Mouse (Mus musculus) CH12.LX (cell line): Measurements from ENCODE around the gene Stx8. TPM values are rescaled to one million over a fixed set of nuclear protein-coding genes. Genes with fewer than 3 reads are reported as not detected.

Experiments
- DNase-seq: peaks from one replicate; pipeline ENCODE4 v3.0.0-alpha.2; 2013; ENCODE audit errors: extremely low read depth
- H3K27ac ChIP-seq: 2 replicates; pipeline ENCODE4 v1.5.1; 2012; ENCODE audit warnings: low read depth, mild to moderate bottlenecking, control low read depth, moderate library complexity; ENCODE audit not compliant: insufficient read depth
- H3K27me3 ChIP-seq: replicated peaks from 2 replicates; pipeline ENCODE3; 2012; ENCODE audit warnings: inconsistent platforms
- H3K36me3 ChIP-seq, 2 experiments: replicated peaks in 1 of 2; 2 replicates each; pipeline versions ENCODE3 to v1.6.1; 2012; ENCODE audit warnings: inconsistent platforms in 1 of 2, low read length in 1 of 2, mild to moderate bottlenecking in 1 of 2, mixed read lengths in 1 of 2, moderate library complexity in 1 of 2; ENCODE audit not compliant: control insufficient read depth in 1 of 2, insufficient read depth in 1 of 2
- H3K4me1 ChIP-seq, 2 experiments: 2 replicates each; pipeline ENCODE4 v1.6.1; 2012; ENCODE audit warnings: inconsistent platforms in 1 of 2, moderate library complexity in 1 of 2; ENCODE audit not compliant: insufficient read depth in 2 of 2, control insufficient read depth in 1 of 2
- H3K4me2 ChIP-seq: 2 replicates; pipeline ENCODE4 v1.6.1; 2012; ENCODE audit warnings: low read depth, mild to moderate bottlenecking, control low read depth; ENCODE audit not compliant: poor library complexity, insufficient read depth, severe bottlenecking
- H3K4me3 ChIP-seq, 3 experiments: fragments of 150-350 bp in 1 of 3; sonication (generic) in 1 of 3; replicated peaks in 1 of 3; 2 replicates each; pipeline versions ENCODE3 to v1.5.1; 2011 to 2012; ENCODE audit warnings: low read depth in 2 of 3, low read length in 2 of 3, mild to moderate bottlenecking in 2 of 3, moderate library complexity in 2 of 3, control low read depth in 1 of 3, improper control_type of control experiment in 1 of 3, inconsistent platforms in 1 of 3, mixed read lengths in 1 of 3; ENCODE audit not compliant: poor library complexity in 1 of 3
- H3K79me2 ChIP-seq: replicated peaks from 2 replicates; pipeline ENCODE4 v1.6.1; 2012; ENCODE audit warnings: mild to moderate bottlenecking, moderate library complexity; ENCODE audit not compliant: control insufficient read depth, poor library complexity, insufficient read depth, severe bottlenecking; ENCODE audit errors: extremely low read depth
- H3K9ac ChIP-seq: 2 replicates; pipeline ENCODE4 v1.6.1; 2012; ENCODE audit warnings: low read depth, mild to moderate bottlenecking, control low read depth, moderate library complexity; ENCODE audit not compliant: insufficient read depth
- H3K9me3 ChIP-seq: replicated peaks from 2 replicates; pipeline ENCODE3; 2012; ENCODE audit warnings: low read length, inconsistent platforms, mixed read lengths
- CHD2 ChIP-seq: IDR thresholded peaks from 2 replicates; pipeline ENCODE4 v1.6.1; 2011; ENCODE audit warnings: low read length, improper control_type of control experiment
- CTCF ChIP-seq, 2 experiments: IDR thresholded peaks in 1 of 2; conservative IDR thresholded peaks in 1 of 2; 2 replicates each; pipeline ENCODE4 v1.5.1; 2011 to 2012; ENCODE audit warnings: low read depth in 2 of 2, low read length in 2 of 2, improper control_type of control experiment in 1 of 2, inconsistent platforms in 1 of 2, mild to moderate bottlenecking in 1 of 2, moderate library complexity in 1 of 2
- E2F4 ChIP-seq: IDR thresholded peaks from 2 replicates; pipeline ENCODE4 v1.6.1; 2011; ENCODE audit warnings: low read depth, low read length, improper control_type of control experiment; ENCODE audit not compliant: insufficient replicate concordance
- ETS1 ChIP-seq: conservative IDR thresholded peaks from 2 replicates; pipeline ENCODE4 v1.6.1; 2012; ENCODE audit warnings: low read depth, mild to moderate bottlenecking, inconsistent platforms, low read length, improper control_type of control experiment, moderate library complexity
- HCFC1 ChIP-seq: IDR thresholded peaks from 2 replicates; pipeline ENCODE4 v1.6.1; 2012; ENCODE audit warnings: low read depth, mild to moderate bottlenecking, inconsistent platforms, low read length, improper control_type of control experiment
- JUND ChIP-seq: conservative IDR thresholded peaks from 2 replicates; pipeline ENCODE4 v1.6.1; 2011; ENCODE audit warnings: low read depth, low read length, improper control_type of control experiment
- MAZ ChIP-seq: IDR thresholded peaks from 2 replicates; pipeline ENCODE4 v1.6.1; 2012; ENCODE audit warnings: low read depth, mild to moderate bottlenecking, inconsistent platforms, low read length, improper control_type of control experiment, moderate library complexity
- MEF2A ChIP-seq: IDR thresholded peaks from 2 replicates; pipeline ENCODE4 v1.6.1; 2014; ENCODE audit warnings: low read depth, mild to moderate bottlenecking, inconsistent platforms, low read length, improper control_type of control experiment, borderline replicate concordance
- MXI1 ChIP-seq: IDR thresholded peaks from 2 replicates; pipeline ENCODE4 v1.6.1; 2011; ENCODE audit warnings: mild to moderate bottlenecking, low read depth, low read length, improper control_type of control experiment
- MYC ChIP-seq: IDR thresholded peaks from 2 replicates; pipeline ENCODE4 v1.6.1; 2011; ENCODE audit warnings: low read depth, mild to moderate bottlenecking, improper control_type of control experiment, low read length
- PAX5 ChIP-seq: IDR thresholded peaks from 2 replicates; pipeline ENCODE4 v1.6.1; 2012; ENCODE audit warnings: low read length, inconsistent platforms, mixed read lengths
- POLR2AphosphoS2 ChIP-seq: IDR thresholded peaks from 2 replicates; pipeline ENCODE4 v1.6.1; 2011; ENCODE audit warnings: low read depth, low read length, improper control_type of control experiment
- RAD21 ChIP-seq: IDR thresholded peaks from 2 replicates; pipeline ENCODE4 v1.6.1; 2011; ENCODE audit warnings: low read depth, mild to moderate bottlenecking, low read length, improper control_type of control experiment, moderate library complexity
- TCF12 ChIP-seq: IDR thresholded peaks from 2 replicates; pipeline ENCODE4 v1.6.1; 2014; ENCODE audit warnings: low read depth, mild to moderate bottlenecking, inconsistent platforms, low read length, improper control_type of control experiment
- UBTF ChIP-seq: IDR thresholded peaks from 2 replicates; pipeline ENCODE4 v1.6.1; 2012; ENCODE audit warnings: low read depth, mild to moderate bottlenecking, inconsistent platforms, low read length, improper control_type of control experiment, moderate library complexity
- ZC3H11A ChIP-seq: IDR thresholded peaks from 2 replicates; pipeline ENCODE4 v1.6.1; 2012; ENCODE audit warnings: low read depth, mild to moderate bottlenecking, inconsistent platforms, low read length, improper control_type of control experiment
- ZNF384 ChIP-seq: IDR thresholded peaks from 2 replicates; pipeline ENCODE4 v1.6.1; 2012; ENCODE audit warnings: low read depth, low read length, improper control_type of control experiment, inconsistent platforms
- dilution Hi-C: fragments of 300-500 bp; cut with MboI; formaldehyde crosslinking; loops from 2 replicates; pipeline ENCODE4 v1.14.3; 2020; ENCODE audit warnings: low sequenced_read_pairs; ENCODE audit not compliant: extremely low pct_unique_long_range_greater_than_20kb, extremely low pct_ligation_motif_present
- in situ Hi-C: fragments of 300-500 bp; cut with MboI; formaldehyde crosslinking; loops from 3 replicates; pipeline ENCODE4 v1.14.3; 2019; ENCODE audit warnings: low sequenced_read_pairs, low pct_ligation_motif_present, low pct_unique_long_range_greater_than_20kb, mixed read lengths
- polyA plus RNA-seq: library from polyadenylated mRNA; unstranded; fragments of >175 nt; gene quantifications from 2 replicates; pipeline ENCODE4 v1.2.1, GENCODE M21; 2012; ENCODE audit warnings: low read depth; ENCODE audit not compliant: insufficient read length
- total RNA-seq, 2 experiments: library from RNA; depleted of rRNA; stranded (reverse); fragments of 300-350 nt in 1 of 2; fragments of >200 nt in 1 of 2; gene quantifications; 2 replicates each; pipeline ENCODE4 v1.2.3; 2012 to 2014

The Stx8 gene
- total and polyA plus RNA-seq, 3 experiments, result 31.8 to 57.9 (median 35.2) TPM

DNA sequence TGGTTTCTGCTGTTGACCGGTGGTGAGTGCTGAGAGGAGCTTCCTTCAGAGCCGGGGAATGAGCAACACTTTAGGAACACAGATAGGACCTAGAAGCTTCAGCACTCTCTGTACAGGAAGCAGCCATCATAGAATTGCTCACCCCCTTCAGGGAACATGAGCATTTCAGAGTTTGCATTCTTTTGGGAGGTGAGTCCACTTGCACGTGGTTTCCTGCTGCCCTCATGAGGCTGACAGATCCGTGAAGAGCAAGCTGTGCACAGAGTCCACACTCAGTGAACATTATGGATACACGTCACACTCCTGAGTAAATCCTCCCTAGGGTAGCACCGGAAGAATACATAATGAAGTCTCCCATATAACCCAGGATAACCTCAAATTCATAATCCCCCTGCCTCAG, 229.2 kb downstream of the Stx8 start:
- Histone ChIP-seq H3K9ac (no peak overlapping the region), H3K4me1 (peaks cover 14 to 54% of the 10 kb centered on the region in 2 experiments), H3K4me2 (no peak overlapping the region), H3K36me3 (peaks cover 0 to 25% of the 10 kb centered on the region in 2 experiments), H3K9me3 (no peaks in the 10 kb centered on the region), H3K27me3 (no peaks in the 10 kb centered on the region), H3K79me2 (no peaks in the 10 kb centered on the region), H3K27ac (no peak overlapping the region), H3K4me3 (no peak overlapping the region)
- dilution Hi-C loops, result no loop called here
- peak; percentile 15 for TF ChIP-seq RAD21
- no peak for TF ChIP-seq TCF12
- TF ChIP-seq CTCF (conservative IDR thresholded peaks at IDR 0.05 in 1 of 2, IDR thresholded peaks at IDR 0.05 in 1 of 2; ENCODE audit: low read depth in 2 of 2, low read length in 2 of 2), result peak in 1 of 2 experiments; percentile 25; a peak in 2 of 4 replicates
- in situ Hi-C loops, result no loop called here
- no peak for DNase-seq

DNA sequence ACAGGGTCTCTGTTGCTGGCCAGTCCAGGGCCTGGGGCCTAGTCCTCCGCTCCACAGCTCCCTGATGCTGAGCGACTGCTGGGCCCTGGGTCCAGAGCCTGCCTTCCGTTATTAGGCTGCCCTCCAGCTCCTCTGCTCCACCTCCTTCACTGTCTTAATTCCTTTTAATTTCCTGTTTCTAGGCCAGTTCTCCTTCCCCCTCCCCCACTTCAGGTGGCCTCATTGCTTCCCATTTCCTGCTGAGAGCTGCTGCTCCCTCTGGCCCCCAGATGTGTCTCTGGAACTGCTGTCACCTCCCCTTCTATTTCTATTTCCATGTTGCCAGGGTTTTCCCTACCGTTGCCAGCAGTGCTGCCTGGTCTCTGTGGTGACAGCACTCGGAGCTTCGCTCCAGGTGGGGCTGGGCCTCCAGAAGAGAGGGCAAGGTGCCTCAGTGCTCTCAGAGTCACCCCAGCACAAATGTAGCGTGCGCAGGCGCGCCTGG, 229.7 kb downstream of the Stx8 start:
- no peak overlapping the region for H3K4me3 ChIP-seq
- H3K4me2 ChIP-seq, result no peak overlapping the region
- dilution Hi-C loops, result no loop called here
- no peaks in the 10 kb centered on the region for H3K9me3 ChIP-seq
- no peaks in the 10 kb centered on the region for H3K27me3 ChIP-seq
- in situ Hi-C loops, result no loop called here
- no peak overlapping the region for H3K27ac ChIP-seq
- H3K9ac ChIP-seq, result no peak overlapping the region
- peaks cover 0 to 25% of the 10 kb centered on the region in 2 experiments for H3K36me3 ChIP-seq
- peaks cover 19 to 56% of the 10 kb centered on the region in 2 experiments for H3K4me1 ChIP-seq
- no peak for DNase-seq
- no peaks in the 10 kb centered on the region for H3K79me2 ChIP-seq
- TF ChIP-seq PAX5, result no peak
- TF ChIP-seq CHD2, result no peak
- no peak for TF ChIP-seq ZNF384
- TF ChIP-seq HCFC1, result no peak
- no peak for TF ChIP-seq UBTF
- no peak for TF ChIP-seq ETS1
- no peak for TF ChIP-seq JUND
- no peak for TF ChIP-seq MYC
- no peak for TF ChIP-seq MAZ
- no peak for TF ChIP-seq POLR2AphosphoS2

DNA sequence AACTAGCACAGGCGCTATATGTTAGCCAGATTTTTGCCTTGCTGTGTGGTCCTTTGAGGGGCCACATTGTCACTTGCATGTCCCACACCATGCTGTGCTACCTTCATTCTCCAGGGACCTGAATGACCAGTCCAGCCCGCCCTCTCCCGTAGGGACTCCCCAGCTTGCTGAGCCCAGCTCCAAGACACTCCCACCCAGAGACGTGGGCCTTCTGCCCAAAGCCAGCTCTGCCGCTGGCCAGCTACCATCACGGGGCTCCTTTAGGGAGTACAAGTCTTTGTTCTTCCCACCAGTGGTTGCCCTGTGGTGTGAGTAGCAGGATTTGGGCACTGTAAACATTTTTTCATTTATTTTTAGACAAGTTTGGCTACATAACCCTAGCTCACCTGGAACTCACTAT, 230.6 kb downstream of the Stx8 start:
- dilution Hi-C loops, result no loop called here
- no peak overlapping the region for H3K4me3 ChIP-seq
- no peaks in the 10 kb centered on the region for H3K9me3 ChIP-seq
- no peak overlapping the region for H3K4me2 ChIP-seq
- H3K79me2 ChIP-seq, result no peaks in the 10 kb centered on the region
- H3K36me3 ChIP-seq, result peaks cover 0 to 25% of the 10 kb centered on the region in 2 experiments
- no peaks in the 10 kb centered on the region for H3K27me3 ChIP-seq
- in situ Hi-C loops, result no loop called here
- peaks cover 19 to 65% of the 10 kb centered on the region in 2 experiments for H3K4me1 ChIP-seq
- TF ChIP-seq ZC3H11A (no peak), E2F4 (no peak), MEF2A (no peak), MXI1 (no peak)
- no peak overlapping the region for H3K27ac ChIP-seq
- no peak for DNase-seq
- H3K9ac ChIP-seq, result no peak overlapping the region
